Mouse (Mus musculus) thymus, postnatal 0 days (tissue): Measurements from ENCODE around the gene Mapk10. TPM values are rescaled to one million over a fixed set of nuclear protein-coding genes. Genes with fewer than 3 reads are reported as not detected.

Experiments used
- DNase-seq: peaks from one replicate; pipeline ENCODE4 v3.0.0-alpha.2; 2015; ENCODE audit warnings: low spot score
- polyA plus RNA-seq: library from polyadenylated mRNA; unstranded; fragments of >200 nt; fragmentation: Nextera tagmentation; extraction: Ambion mirVana; gene quantifications from 2 replicates; pipeline ENCODE4 v1.2.1, GENCODE M21; 2015

Gene Mapk10
- polyA plus RNA-seq, 1 experiment from 2014 or later: 1.0 TPM

GRCm38 (mm10) chr5:103071006-103071612 lies 140.0 kb downstream of the Mapk10 start:
- DNase-seq: no peak

- DNase-seq: no peak
Measured at GRCm38 (mm10) chr5:103050319-103050916, 160.7 kb downstream of the Mapk10 start.

GRCm38 (mm10) chr5:103048011-103048410 lies 163.1 kb downstream of the Mapk10 start:
- DNase-seq: no peak

- DNase-seq: no peak
Measured at GRCm38 (mm10) chr5:103037752-103038151, 173.4 kb downstream of the Mapk10 start.

GRCm38 (mm10) chr5:103028940-103029621 lies 182.1 kb downstream of the Mapk10 start:
- no peak for DNase-seq

GRCm38 (mm10) chr5:103022504-103023172 lies 188.5 kb downstream of the Mapk10 start:
- no peak for DNase-seq

- DNase-seq: no peak
Measured at GRCm38 (mm10) chr5:103021479-103021878, 189.7 kb downstream of the Mapk10 start.

DNA sequence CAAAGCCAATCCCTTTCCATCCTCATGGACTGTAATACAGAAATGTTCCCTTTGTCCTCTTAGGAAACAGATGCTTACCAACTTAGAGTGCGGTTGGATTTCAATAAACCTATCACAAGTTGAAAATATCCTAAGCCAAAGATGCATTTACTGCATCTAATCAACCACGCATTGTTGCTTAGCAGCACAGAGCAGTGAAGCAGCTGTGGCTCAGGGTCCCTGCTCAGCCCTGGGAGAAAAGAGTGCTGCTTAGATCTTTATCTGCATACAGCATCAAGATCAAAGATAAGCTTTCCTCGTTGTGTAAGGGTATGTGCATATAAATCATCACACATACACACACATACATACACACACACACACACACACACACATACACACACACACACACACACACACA lies 190.2 kb downstream of the Mapk10 start:
- no peak for DNase-seq

DNA sequence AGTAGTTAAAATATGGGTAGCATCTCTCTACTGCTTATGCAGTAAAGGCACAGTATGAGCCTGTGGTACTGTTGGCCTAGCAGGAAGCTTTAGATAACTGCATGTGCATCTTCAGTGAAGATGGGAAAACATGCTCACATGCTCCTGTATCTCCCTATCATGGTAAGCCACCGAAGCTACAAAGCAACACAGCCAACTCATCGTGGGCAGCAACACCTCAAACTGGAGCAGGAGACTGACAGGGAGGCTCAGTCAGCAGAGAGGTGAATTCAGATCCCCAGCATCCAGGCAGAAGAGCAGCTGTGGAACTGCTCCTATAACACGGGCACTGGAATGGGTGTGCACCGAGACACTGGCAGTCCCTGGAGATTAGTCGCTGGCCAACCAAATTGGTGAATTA lies 191.0 kb downstream of the Mapk10 start:
- DNase-seq: no peak

GRCm38 (mm10) chr5:103017637-103018036 lies 193.5 kb downstream of the Mapk10 start:
- DNase-seq: no peak

- no peak for DNase-seq
Measured at GRCm38 (mm10) chr5:103014309-103014708, 196.8 kb downstream of the Mapk10 start.

DNA sequence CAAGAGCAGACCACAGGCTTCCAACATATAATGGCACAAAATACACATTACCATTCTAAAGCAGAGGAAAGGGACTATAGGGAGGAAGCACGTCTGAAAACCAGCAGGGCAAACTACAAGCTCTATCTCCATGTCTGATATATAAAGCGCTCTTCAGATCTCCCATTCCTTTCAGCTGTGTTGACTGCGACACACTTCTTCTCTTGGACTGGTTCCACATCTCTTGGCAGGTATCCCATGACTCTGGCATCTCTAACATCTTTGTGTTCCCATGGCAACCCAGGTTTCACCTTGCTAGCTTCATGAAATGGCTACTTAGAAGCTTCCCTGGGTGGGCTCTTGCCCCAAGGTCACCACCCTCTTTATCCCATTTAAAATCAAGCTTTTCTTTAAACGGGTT lies 202.2 kb downstream of the Mapk10 start:
- DNase-seq: no peak

- no peak for DNase-seq
Measured at GRCm38 (mm10) chr5:103002116-103002515, 209.0 kb downstream of the Mapk10 start.

DNA sequence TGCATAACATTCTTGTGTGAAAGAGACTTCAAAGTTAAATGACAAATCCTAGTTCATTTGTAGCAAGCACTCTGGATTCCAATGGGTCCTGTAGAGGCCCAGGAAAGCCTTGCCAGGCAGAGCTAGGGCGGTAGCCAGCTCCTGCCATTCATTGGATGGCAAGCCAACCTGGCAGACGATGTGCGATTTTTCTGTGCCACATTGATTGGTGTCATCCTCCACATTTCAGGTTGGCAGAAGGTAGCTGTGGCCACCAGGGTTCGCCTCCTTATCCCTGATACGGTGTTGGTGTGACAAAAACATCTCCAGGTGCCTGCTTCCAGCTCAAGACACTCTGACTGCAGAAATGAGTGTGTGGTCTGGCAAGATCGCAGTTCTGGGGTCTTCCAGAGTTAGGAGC lies 210.6 kb downstream of the Mapk10 start:
- DNase-seq: no peak

GRCm38 (mm10) chr5:102998524-102998923 lies 212.6 kb downstream of the Mapk10 start:
- DNase-seq: no peak

DNA sequence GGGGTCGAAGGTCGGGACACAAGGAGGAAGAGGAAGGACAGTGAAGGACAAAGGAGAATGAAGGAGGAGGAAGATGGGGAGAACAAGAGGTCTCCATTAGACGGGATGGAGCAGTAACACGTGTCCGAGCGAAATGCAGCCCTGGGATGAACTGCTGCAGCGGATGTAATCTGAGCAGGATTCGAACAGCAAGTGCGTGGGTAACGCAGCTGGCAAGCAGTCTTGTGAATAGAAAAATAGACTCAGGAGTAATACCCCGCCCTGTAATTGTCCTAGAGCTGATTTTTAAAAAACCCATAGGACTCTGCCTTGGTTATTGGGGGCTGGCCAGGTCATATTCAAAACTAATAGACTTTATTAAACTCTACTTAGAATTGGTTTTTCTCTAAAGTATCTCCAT lies 213.2 kb downstream of the Mapk10 start:
- DNase-seq: no peak

DNA sequence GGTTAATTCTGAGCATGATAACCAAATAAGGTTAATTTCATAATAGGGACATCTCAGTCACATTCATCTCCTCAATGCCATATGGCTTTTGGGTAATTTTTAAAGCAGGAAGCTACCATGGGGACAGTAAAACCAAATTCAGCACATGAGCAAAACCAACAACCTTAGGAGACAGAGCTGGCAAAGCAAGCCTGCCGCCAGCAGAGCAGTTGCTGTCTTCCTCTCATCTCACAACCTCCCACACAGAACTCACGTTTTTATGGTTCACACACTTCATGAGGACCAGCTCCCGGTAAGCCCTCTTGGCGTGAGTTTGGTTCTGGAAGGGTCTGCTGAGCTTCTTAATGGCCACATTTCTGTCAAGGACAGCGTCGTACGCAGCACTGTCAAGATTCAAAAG lies 214.8 kb downstream of the Mapk10 start:
- no peak for DNase-seq

GRCm38 (mm10) chr5:102995928-102996327 lies 215.2 kb downstream of the Mapk10 start:
- DNase-seq: no peak

DNA sequence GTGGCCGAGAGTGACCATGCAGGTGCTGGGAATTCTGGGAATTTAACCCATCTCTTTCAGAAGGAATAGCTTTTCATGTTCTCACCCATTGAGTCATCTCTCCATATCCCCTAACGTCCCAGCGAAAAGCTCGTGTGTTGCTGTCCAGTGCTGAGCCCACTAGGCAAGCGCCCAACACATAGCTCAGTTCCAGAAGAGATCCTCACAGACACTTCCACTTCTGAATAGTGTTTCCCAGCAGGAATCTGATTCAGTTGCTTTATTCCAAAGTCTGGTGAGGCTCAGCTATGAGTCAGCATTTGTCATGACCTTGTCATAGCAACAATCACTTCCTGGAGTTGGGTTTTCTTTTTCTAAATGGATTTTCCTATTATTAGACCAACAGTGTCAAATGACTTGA lies 217.2 kb downstream of the Mapk10 start:
- no peak for DNase-seq

DNA sequence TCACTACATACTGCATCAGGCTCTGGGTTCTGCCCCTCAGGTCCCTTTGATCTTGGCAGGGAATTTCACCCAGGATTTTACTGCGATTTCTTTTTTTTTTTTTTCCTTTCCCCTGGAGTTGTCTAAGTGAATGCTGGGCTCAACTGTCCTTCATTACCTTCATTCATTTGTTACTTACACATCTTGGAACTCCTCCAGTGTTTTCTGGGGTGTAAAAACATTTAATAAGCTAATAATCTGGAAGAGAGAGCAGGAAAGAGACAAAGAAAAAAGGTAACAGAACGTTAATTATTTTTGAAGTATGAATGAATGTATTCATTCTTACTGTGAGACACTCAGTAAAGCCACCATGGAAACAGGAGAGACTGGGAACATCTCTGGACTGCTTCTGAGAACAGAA lies 219.4 kb downstream of the Mapk10 start:
- no peak for DNase-seq

- DNase-seq: no peak
Measured at GRCm38 (mm10) chr5:102978382-102978781, 232.8 kb downstream of the Mapk10 start.

DNA sequence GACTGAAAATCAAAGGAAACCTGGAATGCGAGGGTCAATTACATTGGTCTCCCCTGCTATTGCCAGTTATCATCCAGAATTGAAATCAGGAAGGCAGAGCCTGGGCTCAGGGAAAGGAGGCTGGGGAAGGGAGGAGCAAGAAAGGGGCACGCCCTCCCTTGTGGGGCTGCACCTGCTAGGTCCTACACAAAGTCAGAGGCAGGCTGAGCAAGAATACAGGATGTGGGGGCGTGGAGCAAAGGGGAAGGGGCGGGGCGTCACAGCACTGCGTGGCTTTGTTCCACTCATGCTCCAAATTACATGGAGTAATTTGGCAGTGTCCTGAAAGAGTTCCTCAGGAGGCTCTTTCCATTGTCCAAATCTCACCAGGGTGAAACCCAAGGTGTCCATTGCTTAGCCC lies 234.0 kb downstream of the Mapk10 start:
- peak; percentile 12 for DNase-seq
